Mouse (Mus musculus) layer of hippocampus, postnatal 14 days (tissue): ENCODE results near the gene Zfp174. TPM values are rescaled to one million over a fixed set of nuclear protein-coding genes. Genes with fewer than 3 reads are reported as not detected.

Experiments used
- DNase-seq, 2 experiments: peaks; one replicate each; pipeline ENCODE4 v3.0.0; 2021 to 2022; ENCODE audit warnings: low spot score in 2 of 2, mixed read lengths in 1 of 2
- total RNA-seq, 2 experiments: library from RNA; stranded (reverse); gene quantifications; 2 replicates each; pipeline ENCODE4 v1.2.3; 2021

The Zfp174 gene
- total RNA-seq, 2 experiments from 2014 or later = 4.8 to 5.0 TPM

DNA sequence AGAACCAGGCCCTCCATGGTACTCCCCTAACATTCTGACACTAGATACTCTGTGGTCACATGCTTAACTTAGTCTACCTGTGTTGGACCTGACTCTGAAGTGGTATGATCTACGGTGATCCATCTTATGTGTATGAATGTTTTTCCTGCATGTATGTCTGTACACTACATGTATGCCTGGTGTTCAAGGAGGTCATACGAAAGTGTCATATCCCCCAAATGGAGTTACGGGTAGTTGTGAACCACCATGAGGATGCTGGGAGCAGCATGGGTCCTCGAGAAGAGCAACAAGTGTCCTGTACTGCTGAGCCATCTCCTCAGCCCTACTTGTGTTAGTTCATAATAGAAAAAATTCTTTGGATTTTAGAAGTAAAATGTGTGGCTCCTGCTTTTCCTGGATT lies 29.3 kb downstream of the Zfp174 start:
- DNase-seq = no peak

DNA sequence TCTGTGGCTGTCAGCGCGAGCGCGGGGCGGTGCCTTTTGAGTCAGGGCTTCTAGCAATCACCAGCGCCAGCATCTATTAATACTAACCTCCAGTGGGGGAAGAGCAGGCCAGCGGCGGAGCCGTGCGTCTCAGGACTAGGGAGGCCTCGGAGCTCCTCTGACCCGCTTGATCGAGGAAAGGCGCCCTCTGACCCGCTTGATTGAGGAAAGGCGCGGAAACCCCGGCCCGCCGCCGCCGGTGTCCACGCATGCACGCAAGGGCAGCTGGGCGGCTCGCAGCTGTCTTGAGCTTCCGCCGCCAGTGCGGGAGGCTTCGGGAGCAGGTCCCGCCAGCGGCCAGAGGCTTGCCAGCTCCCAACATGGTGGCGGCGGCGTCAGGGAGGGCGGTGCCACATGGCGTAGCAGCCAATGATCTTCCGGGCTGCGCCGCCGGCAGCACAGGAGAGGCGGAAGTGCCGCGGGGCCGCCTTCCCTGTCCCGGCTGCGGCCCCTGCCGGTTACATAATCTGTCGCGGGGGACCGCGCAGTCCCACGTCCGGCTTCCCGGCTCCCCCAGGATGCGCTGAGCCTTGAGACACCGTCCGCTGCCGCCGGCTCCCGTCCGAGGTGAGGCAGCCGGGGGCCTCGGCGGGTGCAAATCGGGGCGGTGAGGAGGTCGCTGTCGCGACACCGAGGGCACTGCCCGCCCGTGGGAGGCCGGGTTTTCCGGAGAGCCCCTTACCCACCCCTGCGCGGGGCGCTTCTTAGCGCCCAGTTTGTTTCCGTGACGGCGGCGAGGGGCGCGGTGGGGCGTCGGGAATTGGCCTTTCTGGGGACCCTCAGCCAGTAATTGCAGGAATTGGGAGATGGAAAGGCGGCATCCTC lies 37.4 kb downstream of the Zfp174 start, which contains the start of the genes Zfp597 and Gm20695:
Zfp597 (minus strand) TSS at position 361 of the 864 bp plus-strand sequence.
Gm20695 (plus strand) TSS at position 448 of the 864 bp plus-strand sequence.
- peak; percentile 93 to 95 for DNase-seq

DNA sequence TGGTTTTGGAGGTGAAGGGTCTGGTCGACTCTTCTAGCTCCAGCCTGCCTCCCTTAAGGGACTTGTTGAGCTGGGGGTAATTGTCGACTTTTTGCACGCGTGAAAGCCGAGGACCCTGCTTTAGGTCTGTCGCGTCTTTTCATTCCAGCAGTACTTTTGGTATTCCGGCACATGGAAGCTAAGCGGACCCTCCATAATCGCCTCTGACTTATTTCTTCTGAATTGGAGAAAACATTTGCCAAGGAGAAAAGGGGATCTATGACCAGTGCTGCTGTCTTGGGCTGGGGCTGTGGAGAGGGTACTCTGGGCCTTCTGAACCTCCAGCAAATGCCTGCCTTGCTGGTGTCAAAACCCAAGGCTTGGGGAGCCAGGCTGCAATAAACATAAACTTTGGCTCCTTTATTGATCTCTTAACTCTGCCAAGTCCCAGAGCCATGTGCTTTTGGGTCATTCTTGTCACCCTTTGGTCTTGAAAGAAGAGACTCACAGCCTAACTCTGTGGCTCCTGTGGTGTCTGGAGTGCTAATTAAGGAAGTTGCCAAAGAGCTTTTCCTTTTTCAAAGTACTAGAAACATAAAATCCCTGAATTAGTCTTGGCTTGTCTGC lies 38.1 kb downstream of the Zfp174 start:
- no peak for DNase-seq

DNA sequence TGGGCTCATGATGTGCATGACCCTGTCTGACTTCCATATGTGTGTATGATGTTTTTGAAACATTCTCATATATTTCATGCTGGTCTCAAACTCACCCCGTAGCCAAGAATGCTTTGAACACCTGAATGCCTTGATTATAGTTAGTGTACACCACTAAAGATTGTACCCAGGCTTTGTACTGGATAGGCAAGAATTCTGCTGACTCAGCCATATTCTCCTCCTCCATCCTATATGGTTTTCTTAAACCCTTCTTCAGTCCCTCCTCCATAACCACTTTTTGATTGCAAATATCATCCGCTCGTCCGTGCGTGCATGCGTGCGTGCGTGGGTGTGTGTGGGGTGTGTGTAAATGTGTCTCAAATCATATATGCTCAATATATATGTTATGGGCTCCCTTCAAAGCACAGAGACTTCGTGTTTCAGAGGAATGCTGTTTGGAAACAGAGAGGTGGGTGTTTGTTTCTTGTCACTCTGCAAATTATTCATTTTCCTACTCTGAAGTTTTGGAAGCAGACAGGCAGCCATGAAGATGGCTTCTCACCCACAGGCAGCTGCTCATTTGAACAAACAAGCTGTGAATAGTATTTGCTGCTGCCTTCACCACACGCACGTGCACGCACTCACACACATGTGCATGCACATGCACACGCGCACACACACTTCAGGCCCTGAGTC lies 44.7 kb downstream of the Zfp174 start:
- DNase-seq = no peak

DNA sequence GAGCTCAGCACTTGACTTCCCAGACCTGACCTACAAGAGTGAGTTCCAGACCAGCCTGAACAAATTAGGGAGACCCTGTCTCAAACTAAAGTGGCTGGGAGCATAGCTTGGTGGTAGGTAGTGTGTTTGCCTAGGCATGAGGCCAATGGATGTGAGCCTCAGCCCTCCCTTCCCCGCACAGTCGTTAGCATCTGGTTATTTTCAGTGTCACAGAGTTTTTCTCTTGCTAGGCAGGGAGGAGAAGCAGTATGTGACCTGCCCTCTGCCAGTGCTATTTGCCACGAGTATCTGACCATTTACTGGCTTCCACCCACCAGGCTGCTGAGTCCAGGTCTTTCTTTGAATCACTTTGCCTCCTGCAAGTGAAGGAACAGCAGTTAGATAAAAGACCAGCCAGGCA lies 46.7 kb downstream of the Zfp174 start:
- no peak for DNase-seq

DNA sequence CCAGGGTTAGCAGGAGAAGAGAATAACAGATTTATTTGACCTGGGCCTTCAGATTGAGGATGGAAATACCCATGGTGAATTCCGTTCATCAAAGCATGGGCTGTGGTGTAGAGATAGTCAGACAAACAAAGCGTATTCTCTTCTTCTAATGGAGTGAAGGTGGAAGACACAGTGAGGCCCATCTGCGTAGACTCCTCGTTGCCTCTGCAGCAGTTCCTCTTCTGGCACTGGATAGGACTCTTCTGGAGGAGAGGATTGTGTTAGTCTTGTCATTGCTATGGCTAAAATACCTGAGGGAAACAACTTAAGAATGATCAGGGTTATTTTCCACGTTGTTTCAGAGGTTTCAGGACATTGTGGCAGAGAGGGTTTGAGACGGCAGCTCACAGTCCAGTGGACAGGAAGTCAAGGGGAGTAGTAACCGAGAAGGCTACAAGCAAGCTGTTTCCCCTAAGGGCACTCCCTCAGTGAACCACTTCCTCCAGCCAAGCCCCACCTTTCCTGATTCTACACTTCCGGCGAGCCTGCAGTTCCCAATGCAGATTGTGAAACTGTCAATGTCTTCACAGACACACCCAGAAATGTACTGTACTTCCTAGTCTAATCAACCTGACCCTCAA lies 48.2 kb downstream of the Zfp174 start:
- no peak for DNase-seq

DNA sequence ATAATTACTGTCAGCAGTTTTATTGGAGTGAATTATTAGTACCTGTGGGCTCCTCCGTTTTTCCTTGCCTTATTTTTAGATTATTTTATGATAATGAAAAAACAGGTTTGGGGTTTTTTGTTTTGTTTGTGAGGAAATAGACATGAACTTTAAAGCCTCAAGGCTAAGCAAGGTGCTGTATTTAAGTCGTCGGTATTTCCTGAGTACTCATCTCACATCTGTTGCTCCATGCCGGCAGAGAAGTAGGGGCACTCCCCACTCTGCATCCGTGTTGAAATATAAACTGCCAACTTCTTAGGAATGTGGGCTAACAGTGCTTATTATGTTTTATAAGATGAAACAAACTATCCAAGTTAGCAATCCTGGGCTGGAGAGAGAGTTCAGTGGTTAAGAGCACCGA lies 49.0 kb downstream of the Zfp174 start:
- DNase-seq = no peak

DNA sequence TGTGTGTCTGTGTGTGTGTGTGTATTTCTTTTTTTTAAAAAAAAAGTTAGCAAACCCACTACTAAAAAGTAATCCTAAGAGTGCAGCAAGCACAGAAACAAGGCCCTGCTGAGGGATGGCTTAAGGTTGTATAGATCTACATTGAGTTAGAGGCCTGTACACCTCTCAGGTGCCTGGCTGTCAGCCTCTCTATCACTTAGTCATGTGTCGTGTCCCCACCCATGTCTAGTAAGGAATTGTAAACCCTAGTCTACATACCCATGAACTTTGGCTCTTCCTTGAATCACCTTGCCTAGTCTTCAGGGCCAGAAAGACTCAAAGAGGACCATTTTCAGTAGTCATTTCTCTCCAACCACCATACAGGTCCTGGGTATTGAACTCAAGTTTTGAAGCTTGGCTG lies 49.5 kb downstream of the Zfp174 start:
- no peak for DNase-seq

DNA sequence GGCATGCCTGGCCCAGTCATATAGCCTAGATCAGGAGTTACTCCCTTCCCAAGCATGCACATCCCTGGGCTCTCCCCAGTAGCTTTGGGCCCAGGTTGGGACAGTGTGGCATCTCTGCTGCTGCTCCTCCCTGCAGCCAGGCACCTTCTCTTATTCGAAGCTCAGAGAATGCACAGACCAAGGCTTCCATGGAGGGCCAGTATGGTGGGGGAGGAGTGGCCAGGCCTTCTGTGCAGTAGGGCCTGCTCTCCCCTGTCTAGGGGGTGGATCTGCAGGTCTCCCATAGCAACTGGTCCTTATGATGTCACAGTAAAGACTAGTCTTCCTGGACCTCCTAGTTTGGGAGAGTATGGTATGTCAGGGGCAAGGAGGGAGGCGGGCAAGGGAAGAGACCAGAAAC lies 60.4 kb downstream of the Zfp174 start:
- DNase-seq = no peak

Other genes with a start within 250 kb of the Zfp174 start
- gene Mefv, start 129.2 kb upstream of the Zfp174 start, total RNA-seq = not detected
- 10 to 100 TPM; 18.1 TPM for gene Zfp263, start 103.2 kb upstream of the Zfp174 start, total RNA-seq
- gene Olfr15, start 16.4 kb upstream of the Zfp174 start, total RNA-seq = not detected
- gene Naa60, start 25.1 kb downstream of the Zfp174 start, total RNA-seq = 100 to 1,000 TPM in 1 of 2 experiments, 10 to 100 TPM in 1; 98.4 to 115 TPM
- gene Zfp597, start 37.3 kb downstream of the Zfp174 start, total RNA-seq = 10 to 100 TPM; 20.0 to 24.1 TPM
- gene Gm20695, start 37.4 kb downstream of the Zfp174 start, total RNA-seq = 1 to 10 TPM in 1 of 2 experiments, under 1 TPM in 1; 0.48 to 1.7 TPM
- 1 to 10 TPM; 4.5 to 5.3 TPM for gene 1700037C18Rik, start 61.4 kb downstream of the Zfp174 start, total RNA-seq
- gene Cluap1, start 61.5 kb downstream of the Zfp174 start, total RNA-seq = 10 to 100 TPM; 28.7 to 30.5 TPM
- gene Nlrc3, start 129.4 kb downstream of the Zfp174 start, total RNA-seq = 1 to 10 TPM; 1.5 to 1.7 TPM
- 10 to 100 TPM; 45.8 to 57.8 TPM for gene Slx4, start 156.5 kb downstream of the Zfp174 start, total RNA-seq
- not detected for gene Dnase1, start 189.7 kb downstream of the Zfp174 start, total RNA-seq
- 10 to 100 TPM; 66.5 to 67.3 TPM for gene Trap1, start 230.6 kb downstream of the Zfp174 start, total RNA-seq